Mouse (Mus musculus) A20 (cell line): ENCODE data around the gene Adora1.

Experiments used
- DNase-seq: peaks from one replicate; pipeline ENCODE4 v3.0.0-alpha.2; 2011; ENCODE audit warnings: low read depth, low spot score

The Adora1 gene

GRCm38 (mm10) chr1:134215751-134216628 lies 19.2 kb downstream of the Adora1 start:
- DNase-seq: no peak

- no peak for DNase-seq
These were observed 20.2 kb downstream of the Adora1 start for GRCm38 (mm10) chr1:134215059-134215458.

- DNase-seq: no peak
These were observed 21.8 kb downstream of the Adora1 start for GRCm38 (mm10) chr1:134213405-134213804.

- DNase-seq: no peak
These were observed 22.9 kb downstream of the Adora1 start for GRCm38 (mm10) chr1:134212351-134212750.

- no peak for DNase-seq
These were observed 23.6 kb downstream of the Adora1 start for GRCm38 (mm10) chr1:134211631-134212030.

GRCm38 (mm10) chr1:134211043-134211442 lies 24.2 kb downstream of the Adora1 start:
- DNase-seq: no peak

- no peak for DNase-seq
These were observed 25.0 kb downstream of the Adora1 start for GRCm38 (mm10) chr1:134210179-134210755.

GRCm38 (mm10) chr1:134206085-134206484 lies 29.1 kb downstream of the Adora1 start:
- DNase-seq: no peak

- DNase-seq: peak; percentile 27
These were observed 29.8 kb downstream of the Adora1 start for GRCm38 (mm10) chr1:134205296-134206018.

- DNase-seq: no peak
These were observed 31.0 kb downstream of the Adora1 start for GRCm38 (mm10) chr1:134204230-134204629.

- DNase-seq: peak; percentile 30
These were observed 33.3 kb downstream of the Adora1 start for GRCm38 (mm10) chr1:134201751-134202420.

- no peak for DNase-seq
These were observed 34.1 kb downstream of the Adora1 start for GRCm38 (mm10) chr1:134200998-134201686.

GRCm38 (mm10) chr1:134200481-134200880 lies 34.8 kb downstream of the Adora1 start:
- DNase-seq: no peak

GRCm38 (mm10) chr1:134198197-134198995 lies 36.8 kb downstream of the Adora1 start:
- DNase-seq: peak; percentile 47

- DNase-seq: no peak
These were observed 37.8 kb downstream of the Adora1 start for GRCm38 (mm10) chr1:134197325-134197982.

- peak; percentile 96 for DNase-seq
These were observed 38.8 kb downstream of the Adora1 start for GRCm38 (mm10) chr1:134196386-134196785.

- no peak for DNase-seq
These were observed 39.3 kb downstream of the Adora1 start for GRCm38 (mm10) chr1:134195979-134196378.

GRCm38 (mm10) chr1:134195571-134195970 lies 39.7 kb downstream of the Adora1 start:
- DNase-seq: peak; percentile 68

- no peak for DNase-seq
These were observed 40.1 kb downstream of the Adora1 start for GRCm38 (mm10) chr1:134195117-134195516.
